Mouse (Mus musculus) liver, embryonic 14.5 days (tissue): Measurements from ENCODE around the gene Pik3cd. TPM values are rescaled to one million over a fixed set of nuclear protein-coding genes. Genes with fewer than 3 reads are reported as not detected.

Source experiments
- ATAC-seq: fragments of 200-750 bp; cut with Nextera tagmentation; 2 replicates; pipeline ENCODE4 v1.8.0; 2017; ENCODE audit warnings: moderate number of reproducible peaks, mild to moderate bottlenecking, moderate library complexity; ENCODE audit not compliant: insufficient read depth
- DNase-seq, 3 experiments: peaks; one replicate each; pipeline ENCODE4 v3.0.0-alpha.2; 2012 to 2013; ENCODE audit warnings: low read depth in 3 of 3, low spot score in 3 of 3
- H3K27ac ChIP-seq: fragments of 300-500 bp; sonication (generic); 2 replicates; pipeline ENCODE4 v1.5.1; 2014; ENCODE audit warnings: moderate library complexity, mild to moderate bottlenecking, control low read depth, inconsistent platforms
- H3K27me3 ChIP-seq: fragments of 300-500 bp; sonication (generic); 2 replicates; pipeline ENCODE4 v1.6.1; 2014; ENCODE audit warnings: mild to moderate bottlenecking, low read length, moderate library complexity; ENCODE audit not compliant: control insufficient read depth, insufficient read depth
- H3K36me3 ChIP-seq: fragments of 300-500 bp; sonication (generic); replicated peaks from 2 replicates; pipeline ENCODE4 v1.6.1; 2014; ENCODE audit warnings: low read depth; ENCODE audit not compliant: control insufficient read depth, insufficient read depth
- H3K4me1 ChIP-seq, 2 experiments: fragments of 200-500 bp in 1 of 2; fragments of 300-500 bp in 1 of 2; sonication (generic) in 1 of 2; replicated peaks; 2 replicates each; pipeline ENCODE4 v1.6.1; 2012 to 2014; ENCODE audit warnings: antibody characterized with exemption in 1 of 2, inconsistent platforms in 1 of 2, low read length in 1 of 2; ENCODE audit not compliant: control insufficient read depth in 2 of 2, insufficient read depth in 2 of 2
- H3K4me2 ChIP-seq: fragments of 300-500 bp; sonication (generic); 2 replicates; pipeline ENCODE4 v1.6.1; 2014; ENCODE audit warnings: low read depth, mild to moderate bottlenecking, control low read depth, moderate library complexity
- H3K4me3 ChIP-seq, 2 experiments: fragments of 200-500 bp in 1 of 2; fragments of 300-500 bp in 1 of 2; sonication (generic) in 1 of 2; 2 replicates each; pipeline ENCODE4 v1.5.1; 2012 to 2014; ENCODE audit warnings: low read depth in 2 of 2, low read length in 2 of 2, mild to moderate bottlenecking in 2 of 2, control low read depth in 1 of 2, inconsistent platforms in 1 of 2, moderate library complexity in 1 of 2; ENCODE audit not compliant: insufficient read depth in 1 of 2
- H3K9ac ChIP-seq: fragments of 300-500 bp; sonication (generic); replicated peaks from 2 replicates; pipeline ENCODE4 v1.6.1; 2014; ENCODE audit warnings: mild to moderate bottlenecking, control low read depth, moderate library complexity
- H3K9me3 ChIP-seq: fragments of 300-500 bp; sonication (generic); 2 replicates; pipeline ENCODE4 v1.6.1; 2016; ENCODE audit warnings: low read length, mixed read lengths; ENCODE audit not compliant: control insufficient read depth
- CTCF ChIP-seq: IDR thresholded peaks from 2 replicates; pipeline ENCODE4 v1.5.1; 2016; ENCODE audit warnings: antibody characterized with exemption, low read depth, control low read depth
- EP300 ChIP-seq: IDR thresholded peaks from 2 replicates; pipeline ENCODE4 v1.6.1; 2016; ENCODE audit warnings: antibody characterized with exemption, low read depth
- WGBS: fragments of 180-500 bp; shearing (Covaris S2); extraction: QIAGEN DNeasy Blood & Tissue Kit; methylation state at CpG from one replicate; pipeline ENCODE4 v1.1.7; 2014; ENCODE audit not compliant: insufficient replicate concordance; 5-methylcytosine and 5-hydroxymethylcytosine counted together
- polyA plus RNA-seq, 2 experiments: library from polyadenylated mRNA; depleted of rRNA in 1 of 2; stranded (reverse) in 1 of 2; unstranded in 1 of 2; fragments of >200 nt; fragmentation: Nextera tagmentation in 1 of 2; extraction: Ambion mirVana in 1 of 2; gene quantifications; 2 replicates each; pipeline versions ENCODE4 v1.2.1 to v1.2.3; 2012 to 2014

Gene Pik3cd
- polyA plus RNA-seq, 2 experiments, result 3.9 to 4.3 TPM

DNA sequence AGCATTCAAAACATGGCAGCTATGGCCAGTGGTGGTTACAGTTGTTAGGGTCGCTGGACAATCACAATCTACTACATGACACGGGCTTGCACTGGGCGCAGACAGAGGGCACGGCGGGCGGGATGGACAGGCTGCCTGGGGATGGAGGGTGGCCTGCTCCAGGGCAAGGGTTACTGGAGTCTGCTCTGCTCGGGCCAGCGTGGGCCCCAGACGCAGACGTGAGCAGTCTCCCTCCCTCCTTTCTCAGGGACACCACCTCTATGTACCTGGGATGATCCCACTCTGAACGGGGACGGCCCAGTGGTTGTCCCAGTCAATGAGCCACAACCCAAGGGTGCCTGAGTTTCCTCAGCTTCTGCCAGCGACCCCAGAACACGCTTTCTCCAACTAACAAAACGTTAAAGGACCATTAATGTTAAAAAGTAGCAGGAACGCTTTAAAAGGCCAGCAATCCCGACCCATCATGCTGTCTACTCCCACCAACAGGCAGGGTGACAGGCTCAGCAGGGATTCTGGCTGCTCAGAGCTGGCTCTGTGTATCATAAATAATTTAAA is 22.6 kb upstream of the Pik3cd start:
- DNase-seq (no peak), ATAC-seq (no peak)
- no peaks in the 10 kb centered on the region for H3K9me3 ChIP-seq
- peaks cover 3% of the 10 kb centered on the region for H3K36me3 ChIP-seq
- WGBS, result 87% methylated on average over 17 of the region's 17 CpGs
- H3K9ac ChIP-seq, result no peak overlapping the region
- H3K4me2 ChIP-seq, result no peak overlapping the region
- no peak overlapping the region for H3K4me3 ChIP-seq
- no peak overlapping the region for H3K27ac ChIP-seq
- no peaks in the 10 kb centered on the region for H3K27me3 ChIP-seq
- no peaks in the 10 kb centered on the region for H3K4me1 ChIP-seq
- no peak for TF ChIP-seq EP300
- no peak for TF ChIP-seq CTCF

DNA sequence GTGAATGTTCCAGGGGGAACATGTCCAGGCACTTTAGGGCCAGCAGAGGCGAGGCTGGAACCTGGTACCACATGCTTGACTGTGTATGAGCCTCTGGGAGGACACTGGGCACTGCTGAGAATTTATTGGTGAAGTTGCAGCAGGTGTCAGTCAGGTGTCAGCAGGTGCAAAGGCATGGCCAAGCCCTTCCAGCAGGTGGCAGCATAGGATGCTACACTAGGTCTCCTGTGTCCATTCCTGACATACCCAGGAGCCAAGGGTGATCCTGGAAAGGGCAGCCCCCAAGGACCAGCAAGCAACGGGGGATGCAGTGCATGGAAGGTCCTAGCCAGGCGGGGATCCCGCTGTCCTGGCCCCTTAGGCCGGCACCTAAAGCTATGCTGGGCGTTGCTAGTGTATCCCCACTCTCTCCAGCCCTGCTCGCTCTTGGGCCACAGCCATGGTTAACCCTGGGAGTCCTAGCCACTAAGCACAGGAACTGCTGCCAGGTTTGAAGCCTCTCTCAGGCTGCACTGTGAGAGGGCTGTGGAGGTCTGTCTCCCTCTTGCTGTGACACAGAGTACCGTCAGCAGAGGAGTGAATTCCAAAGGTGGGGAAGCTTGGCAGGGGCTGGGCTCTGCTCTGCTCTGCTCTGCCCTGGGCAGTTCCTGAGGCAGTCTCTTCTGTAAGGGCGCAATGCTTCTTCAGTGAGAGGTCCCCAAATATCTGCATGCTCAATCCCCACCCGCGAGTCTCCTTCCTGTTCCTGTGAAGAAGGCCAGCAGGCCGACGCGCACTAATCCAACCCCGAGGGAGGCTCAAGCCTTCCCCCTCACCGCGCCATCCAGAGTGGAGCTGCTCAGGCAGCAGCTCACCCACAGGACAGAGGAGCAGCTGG is 21.7 kb upstream of the Pik3cd start:
- TF ChIP-seq EP300 (no peak), CTCF (peak; percentile 86)
- Histone ChIP-seq H3K4me2 (no peak overlapping the region), H3K4me1 (no peaks in the 10 kb centered on the region), H3K9ac (no peak overlapping the region), H3K4me3 (no peak overlapping the region), H3K27ac (no peak overlapping the region), H3K27me3 (no peaks in the 10 kb centered on the region), H3K36me3 (peaks cover 3% of the 10 kb centered on the region), H3K9me3 (no peaks in the 10 kb centered on the region)
- no peak for ATAC-seq
- WGBS, result 72% methylated on average over 17 of the region's 17 CpGs
- DNase-seq, result no peak

DNA sequence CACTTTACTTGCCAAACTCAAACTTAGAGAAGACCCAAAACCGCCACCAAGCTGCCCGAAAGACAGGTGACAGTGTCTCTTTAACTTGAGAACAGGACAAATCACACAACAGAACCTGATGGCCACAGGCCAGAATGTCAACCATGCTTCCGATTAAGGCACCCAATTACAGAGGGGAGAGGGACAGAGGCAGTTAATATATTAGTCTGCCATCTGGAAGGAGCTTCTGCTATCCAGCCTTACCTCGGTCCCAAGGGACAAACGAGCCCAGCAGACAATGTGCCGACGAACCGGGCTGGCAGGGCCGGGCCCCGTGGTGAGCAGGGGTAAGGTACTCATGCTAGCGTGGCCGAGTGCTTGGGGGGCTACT is 20.6 kb upstream of the Pik3cd start:
- no peak overlapping the region for H3K9ac ChIP-seq
- ATAC-seq, result no peak
- H3K27ac ChIP-seq, result no peak overlapping the region
- H3K36me3 ChIP-seq, result peaks cover 5% of the 10 kb centered on the region
- no peak overlapping the region for H3K4me2 ChIP-seq
- H3K4me3 ChIP-seq, result no peak overlapping the region
- no peaks in the 10 kb centered on the region for H3K9me3 ChIP-seq
- DNase-seq, result no peak
- no peaks in the 10 kb centered on the region for H3K27me3 ChIP-seq
- 81% methylated on average over 12 of the region's 12 CpGs for WGBS
- no peaks in the 10 kb centered on the region for H3K4me1 ChIP-seq
- TF ChIP-seq CTCF (no peak), EP300 (no peak)

DNA sequence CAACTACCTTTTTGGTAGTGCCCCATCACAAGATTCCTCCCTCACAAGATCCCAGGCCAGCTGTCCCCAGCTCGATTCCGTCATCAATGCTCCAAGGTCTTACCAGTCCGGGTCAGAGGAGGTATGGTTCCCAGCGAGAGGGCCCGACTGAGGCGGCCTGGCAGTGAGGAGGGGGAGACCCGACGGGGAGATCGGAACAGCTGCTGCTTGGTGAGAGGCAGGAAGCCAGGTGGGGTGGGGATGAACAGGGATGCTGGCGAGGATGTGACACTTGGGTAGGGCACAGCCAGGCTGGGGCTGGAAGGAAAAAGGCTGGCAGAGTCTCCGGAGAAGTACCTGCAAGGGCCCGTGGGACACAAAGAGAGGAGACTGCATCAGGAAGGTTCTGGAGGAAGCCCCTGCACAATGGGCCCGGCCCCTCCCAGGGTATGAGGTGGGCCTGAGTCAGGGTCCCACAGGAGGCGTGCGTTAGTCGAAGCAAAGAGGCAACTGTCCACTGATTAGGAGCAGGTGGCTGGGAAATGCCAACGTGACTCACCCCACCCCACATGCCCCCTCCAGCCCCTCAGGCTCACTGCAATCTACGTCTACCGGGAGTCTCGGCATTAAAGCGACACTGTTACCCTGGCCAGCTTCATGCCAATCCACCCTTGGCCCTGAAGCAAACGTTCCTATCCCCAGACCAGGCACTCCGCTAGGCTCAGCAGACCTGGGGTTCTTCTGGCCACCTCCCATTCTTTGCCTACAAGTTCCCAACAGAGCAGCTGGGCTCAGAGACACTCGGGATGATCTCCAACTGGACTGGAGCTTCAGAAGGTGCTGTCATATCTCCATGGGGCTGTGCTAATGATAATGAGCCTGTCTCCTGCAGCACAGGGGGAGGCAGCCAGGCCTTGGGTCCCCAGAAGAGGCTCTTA is 20.0 kb upstream of the Pik3cd start:
- Histone ChIP-seq H3K9me3 (no peaks in the 10 kb centered on the region), H3K4me1 (no peaks in the 10 kb centered on the region), H3K36me3 (peaks cover 6% of the 10 kb centered on the region), H3K27ac (no peak overlapping the region), H3K27me3 (no peaks in the 10 kb centered on the region), H3K4me3 (no peak overlapping the region), H3K9ac (no peak overlapping the region), H3K4me2 (no peak overlapping the region)
- TF ChIP-seq CTCF, result no peak
- no peak for TF ChIP-seq EP300
- WGBS, result 79% methylated on average over 24 of the region's 24 CpGs
- ATAC-seq, result no peak
- DNase-seq, result no peak

DNA sequence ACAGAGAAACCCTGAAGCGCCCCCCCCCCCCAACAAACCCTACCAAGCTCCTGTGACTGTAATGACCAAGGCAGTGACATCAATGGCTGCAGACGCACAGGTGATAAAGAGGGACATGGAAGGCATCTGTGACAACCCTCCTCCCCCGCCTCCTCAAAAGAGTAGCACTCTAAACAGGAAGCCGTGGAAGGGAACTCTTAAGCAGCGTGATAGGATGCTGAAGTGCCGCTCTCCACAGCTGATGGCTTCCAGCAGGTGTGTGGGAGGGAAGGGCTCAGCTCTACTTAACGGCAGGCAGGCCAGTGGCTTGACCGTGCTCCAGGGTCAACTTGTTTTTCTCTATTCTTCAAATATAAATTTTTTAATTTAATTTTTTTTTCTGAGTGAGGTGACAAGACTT is 18.8 kb upstream of the Pik3cd start:
- Histone ChIP-seq H3K27me3 (no peaks in the 10 kb centered on the region), H3K4me1 (no peaks in the 10 kb centered on the region), H3K9me3 (no peaks in the 10 kb centered on the region), H3K4me3 (no peak overlapping the region), H3K27ac (no peak overlapping the region), H3K36me3 (peaks cover 8% of the 10 kb centered on the region), H3K4me2 (no peak overlapping the region), H3K9ac (no peak overlapping the region)
- DNase-seq (no peak), ATAC-seq (no peak)
- no peak for TF ChIP-seq CTCF
- TF ChIP-seq EP300, result no peak
- WGBS, result 75% methylated on average over 8 of the region's 8 CpGs
